Mouse (Mus musculus) fibroblast of lung, adult 2 months (primary cell): ENCODE measurements around the gene Olfr1450.
"Not testable (repeated sequence)": the region's sequence is repeated elsewhere in the genome, so short reads cannot be mapped to it uniquely, and the experiment has no call there.

Experiments used
- DNase-seq: peaks from one replicate; pipeline ENCODE4 v3.0.0-alpha.2; 2011; ENCODE audit warnings: low read depth

The Olfr1450 gene

DNA sequence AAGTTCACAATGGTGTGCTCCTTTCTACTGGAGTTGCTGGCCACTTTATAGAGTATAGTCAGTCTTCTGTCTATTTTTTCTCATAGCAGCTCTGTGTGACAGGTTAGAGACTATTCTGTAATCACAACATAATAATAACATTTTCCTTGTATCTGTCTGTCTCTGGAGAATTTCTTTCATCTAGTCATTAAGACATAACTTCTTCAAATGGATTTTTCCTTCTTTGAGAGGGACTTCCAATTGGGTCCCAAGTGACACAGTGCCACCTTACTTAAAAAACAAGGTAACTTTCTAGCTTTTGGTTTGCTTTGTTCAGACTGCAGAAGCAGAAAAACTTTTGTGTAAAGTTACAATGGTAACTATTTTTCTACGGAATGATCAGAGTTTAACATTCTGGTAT is at the start of gene Olfr1450:
TSS of gene Olfr1450 (plus strand) at position 301 of the 400 bp plus-strand sequence.
- DNase-seq = no peak

DNA sequence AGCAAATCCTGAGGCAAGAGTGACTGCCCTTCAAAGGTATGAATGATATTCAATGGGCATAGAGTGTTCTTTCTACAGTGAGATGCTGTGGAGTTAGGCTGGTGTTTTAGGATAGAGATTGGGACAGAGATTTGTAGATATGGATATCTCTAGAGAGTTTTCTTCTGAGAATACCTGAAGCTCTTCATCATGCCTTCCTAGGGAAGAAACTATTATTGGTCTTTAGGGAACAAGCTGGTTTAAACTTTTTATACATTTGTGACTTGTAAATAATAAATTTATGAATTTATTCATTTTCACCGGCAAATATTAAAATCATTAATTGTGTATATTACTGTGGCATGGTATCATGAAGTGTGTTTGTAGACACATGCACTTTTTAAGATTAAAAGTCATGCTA is 46.4 kb upstream of the Olfr1450 start, which contains the start of gene Olfr1447:
TSS of gene Olfr1447 (minus strand) at position 101 of the 400 bp plus-strand sequence.
- no peak for DNase-seq

DNA sequence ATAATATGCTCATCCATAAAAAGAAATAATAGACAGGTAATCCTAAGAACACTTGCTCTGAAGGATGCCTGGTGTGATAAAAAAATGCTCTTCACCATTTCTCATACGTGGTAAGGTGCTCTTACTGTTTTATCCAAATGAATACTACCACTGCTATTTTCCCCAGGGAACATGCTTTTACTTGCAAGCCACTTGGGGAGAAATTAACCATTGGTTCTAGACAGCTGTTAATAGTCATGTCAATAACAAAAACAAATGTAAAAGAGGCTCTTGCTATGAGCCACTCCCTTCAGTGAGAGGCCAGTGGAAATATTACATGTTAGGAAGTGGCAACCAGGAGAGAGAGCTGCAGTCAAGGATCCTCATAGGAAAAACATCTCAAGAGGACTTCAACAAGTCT is 25.7 kb upstream of the Olfr1450 start, which contains the start of gene Olfr1448:
TSS of gene Olfr1448 (minus strand) at position 101 of the 400 bp plus-strand sequence.
- DNase-seq = no peak

DNA sequence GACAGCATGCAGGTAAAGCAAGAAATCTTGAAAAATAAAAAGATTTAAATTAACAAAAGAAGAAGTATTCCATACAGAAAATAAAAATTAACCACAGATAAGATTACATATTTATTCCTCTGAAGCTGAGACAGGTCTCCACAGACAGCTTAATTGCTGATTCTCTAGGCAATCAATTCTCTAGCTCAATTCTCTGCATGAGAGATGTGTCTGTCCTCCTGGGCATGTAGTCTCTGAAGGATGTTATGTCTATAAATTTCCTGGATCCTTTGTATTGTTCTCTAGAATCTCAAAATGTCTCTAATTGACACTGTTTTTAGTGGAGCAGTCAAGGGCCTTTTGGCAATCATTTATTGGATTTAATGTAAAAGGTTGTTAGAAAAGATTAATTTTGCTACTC is 19.5 kb upstream of the Olfr1450 start, which contains the start of gene Olfr1449:
TSS of gene Olfr1449 (plus strand) at position 301 of the 400 bp plus-strand sequence.
- DNase-seq = no peak

DNA sequence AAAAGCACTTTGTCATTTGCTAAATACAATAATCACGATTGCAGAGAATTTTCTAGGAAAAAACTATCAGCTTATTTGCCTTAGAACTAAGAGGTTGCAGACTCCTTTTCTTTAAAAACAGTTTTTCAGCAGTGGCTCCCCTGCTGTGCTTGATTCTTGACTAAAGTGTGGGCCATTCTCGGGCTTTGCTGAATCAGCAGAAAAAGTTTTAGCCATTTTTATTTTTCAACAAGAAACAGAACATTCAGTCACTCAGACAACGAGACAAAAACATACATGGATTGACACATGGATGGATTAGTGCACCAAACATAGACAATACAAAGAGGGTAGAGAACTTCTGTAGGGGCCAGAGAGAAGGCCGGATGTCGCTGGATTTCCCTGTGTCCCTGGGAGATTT is 20.0 kb downstream of the Olfr1450 start:
- DNase-seq = not testable (repeated sequence)

DNA sequence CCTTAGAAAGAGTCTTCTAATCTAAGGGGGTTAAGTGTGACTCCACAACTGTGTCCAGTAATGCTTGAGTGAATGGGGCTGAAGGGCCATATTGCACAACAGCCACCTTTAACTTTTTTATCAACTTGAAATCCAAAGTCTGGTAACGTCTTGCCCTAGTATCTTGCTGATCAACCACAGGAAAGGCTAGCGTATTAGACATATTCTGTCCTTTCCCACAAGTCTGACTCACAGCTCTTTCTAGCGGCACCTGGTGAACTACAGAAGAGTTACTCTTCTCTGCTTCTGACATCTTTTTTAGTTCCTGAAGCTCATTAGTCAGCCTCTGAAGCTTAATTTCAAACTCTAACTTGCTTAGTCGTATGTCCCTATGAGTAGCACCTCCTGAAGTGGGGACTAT is 42.3 kb downstream of the Olfr1450 start:
- DNase-seq = not testable (repeated sequence)

DNA sequence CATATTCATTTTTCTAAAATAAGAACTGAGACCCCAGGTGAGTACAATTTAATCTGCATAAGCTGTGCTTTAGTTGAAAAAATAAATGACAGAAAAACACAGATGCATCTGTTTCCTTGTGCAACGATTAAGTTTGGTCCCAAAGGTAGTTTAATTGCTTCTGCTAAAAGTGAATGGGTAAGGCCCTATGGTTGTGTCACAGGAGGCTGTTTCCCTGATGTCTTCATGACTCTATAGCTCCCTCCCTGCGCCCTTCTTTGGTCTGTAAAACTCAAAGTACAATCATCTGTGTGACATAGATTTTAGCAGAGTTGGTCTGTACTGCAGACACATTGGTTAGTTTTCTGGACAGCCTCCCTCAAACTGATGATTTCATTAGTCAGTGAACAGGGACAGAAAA is 44.7 kb downstream of the Olfr1450 start, which contains the start of gene Olfr1451:
TSS of gene Olfr1451 (plus strand) at position 301 of the 400 bp plus-strand sequence.
- no peak for DNase-seq
